Mouse (Mus musculus): ENCODE measurements around the gene Fads2. TPM values are rescaled to one million over a fixed set of nuclear protein-coding genes. Genes with fewer than 3 reads are reported as not detected.
"Not testable (repeated sequence)": the region's sequence is repeated elsewhere in the genome, so short reads cannot be mapped to it uniquely, and the experiment has no call there.

The Fads2 gene
- polyA plus RNA-seq (2021), result 219 TPM

GRCm38 (mm10) chr19:10101341-10102053 lies at the start of gene Fads2:
Gene Fads2 (minus strand): TSS chr19:10101746.
- ChIA-PET CTCF (interaction anchor here (1.4 kb wide), 2 partner anchors 68 to 81 kb away, joined by 3 read pairs; partner anchors contain the start of gene Fads1), POLR2A (interaction anchor here (0.6 kb wide), 1 partner anchor 164 kb away, joined by 3 read pairs; no protein-coding TSS in a partner anchor)
- ATAC-seq, result peak; percentile 90
- peak; percentile 71 for DNase-seq (ENCODE audit: low read depth, low spot score)
- TF ChIP-seq CTCF (IDR thresholded peaks at IDR 0.05), result peak; percentile 13
- in situ Hi-C loops (cut with MboI; ENCODE audit: low pct_unique_long_range_greater_than_20kb), result no loop called here
- no peaks in the 10 kb centered on the region for H3K27me3 ChIP-seq

GRCm38 (mm10) chr19:10149189-10149588 lies 47.6 kb upstream of the Fads2 start:
- no peak for DNase-seq (ENCODE audit: low read depth, low spot score)
- ChIA-PET CTCF (interaction anchor here (1.3 to 1.7 kb wide), 3 partner anchors 9 to 33 kb away, joined by 3 to 6 read pairs (median 3); partner anchors contain the start of gene Fads1), POLR2A (no interaction called here)
- in situ Hi-C loops (cut with MboI; ENCODE audit: low pct_unique_long_range_greater_than_20kb), result no loop called here
- H3K27me3 ChIP-seq, result no peaks in the 10 kb centered on the region
- TF ChIP-seq CTCF (IDR thresholded peaks at IDR 0.05), result no peak
- no peak for ATAC-seq

- ChIA-PET CTCF (interaction anchor here (1.2 to 2.5 kb wide), 5 partner anchors 8 to 34 kb away, joined by 3 to 9 read pairs (median 5); partner anchors contain the start of gene Fads1), POLR2A (interaction anchor here (0.8 kb wide), 1 partner anchor 10 kb away, joined by 3 read pairs; no protein-coding TSS in a partner anchor)
- in situ Hi-C loops (cut with MboI; ENCODE audit: low pct_unique_long_range_greater_than_20kb), result no loop called here
- TF ChIP-seq CTCF (IDR thresholded peaks at IDR 0.05), result no peak
- no peaks in the 10 kb centered on the region for H3K27me3 ChIP-seq
- ATAC-seq (no peak), DNase-seq (ENCODE audit: low read depth, low spot score) (no peak)
Measured at GRCm38 (mm10) chr19:10148555-10148954, 47.0 kb upstream of the Fads2 start.

- H3K27me3 ChIP-seq, result no peaks in the 10 kb centered on the region
- no peak for DNase-seq (ENCODE audit: low read depth, low spot score)
- CTCF ChIA-PET, result interaction anchor here (1.0 to 1.4 kb wide), 2 partner anchors 32 to 45 kb away, joined by 3 read pairs; no protein-coding TSS in a partner anchor
Measured at GRCm38 (mm10) chr19:10144464-10144863, 42.9 kb upstream of the Fads2 start.

GRCm38 (mm10) chr19:10143667-10144066 lies 42.1 kb upstream of the Fads2 start:
- ChIA-PET POLR2A (no interaction called here), CTCF (no interaction called here)
- H3K27me3 ChIP-seq, result no peaks in the 10 kb centered on the region
- ATAC-seq (no peak), DNase-seq (ENCODE audit: low read depth, low spot score) (no peak)
- in situ Hi-C loops (cut with MboI; ENCODE audit: low pct_unique_long_range_greater_than_20kb), result no loop called here
- no peak for TF ChIP-seq CTCF (IDR thresholded peaks at IDR 0.05)

More at GRCm38 (mm10) chr19:10144464-10144863, 42.9 kb upstream of the Fads2 start:
- in situ Hi-C loops (cut with MboI; ENCODE audit: low pct_unique_long_range_greater_than_20kb), result no loop called here
- no peak for TF ChIP-seq CTCF (IDR thresholded peaks at IDR 0.05)
- peak; percentile 51 for ATAC-seq
- POLR2A ChIA-PET, result interaction anchor here (0.7 kb wide), 1 partner anchor 50 kb away, joined by 4 read pairs; no protein-coding TSS in a partner anchor

GRCm38 (mm10) chr19:10139736-10140135 lies 38.2 kb upstream of the Fads2 start:
- in situ Hi-C loops (cut with MboI; ENCODE audit: low pct_unique_long_range_greater_than_20kb), result no loop called here
- ChIA-PET CTCF (interaction anchor here (1.1 to 2.7 kb wide), 4 partner anchors 9 to 81 kb away, joined by 3 to 10 read pairs (median 5); partner anchors contain the start of gene Fads1), POLR2A (interaction anchor here (1.0 kb wide), 1 partner anchor 49 kb away, joined by 3 read pairs; no protein-coding TSS in a partner anchor)
- no peak for DNase-seq (ENCODE audit: low read depth, low spot score)
- no peaks in the 10 kb centered on the region for H3K27me3 ChIP-seq
- no peak for TF ChIP-seq CTCF (IDR thresholded peaks at IDR 0.05)
- no peak for ATAC-seq

GRCm38 (mm10) chr19:10137423-10137822 lies 35.9 kb upstream of the Fads2 start:
- ChIA-PET CTCF (interaction anchor here (1.0 to 3.0 kb wide), 10 partner anchors 10 to 98 kb away, joined by 3 to 10 read pairs (median 4); partner anchors contain the start of gene Fads1), POLR2A (interaction anchor here (0.7 to 2.0 kb wide), 4 partner anchors 20 to 37 kb away, joined by 3 to 7 read pairs (median 6); no protein-coding TSS in a partner anchor)
- in situ Hi-C loops (cut with MboI; ENCODE audit: low pct_unique_long_range_greater_than_20kb), result no loop called here
- ATAC-seq (peak; percentile 100), DNase-seq (ENCODE audit: low read depth, low spot score) (peak; percentile 97)
- H3K27me3 ChIP-seq, result no peaks in the 10 kb centered on the region
- TF ChIP-seq CTCF (IDR thresholded peaks at IDR 0.05), result no peak

- TF ChIP-seq CTCF (IDR thresholded peaks at IDR 0.05), result no peak
- DNase-seq (ENCODE audit: low read depth, low spot score) (no peak), ATAC-seq (no peak)
- CTCF ChIA-PET, result interaction anchor here (1.6 kb wide), 1 partner anchor 64 kb away, joined by 3 read pairs; no protein-coding TSS in a partner anchor
- H3K27me3 ChIP-seq, result no peaks in the 10 kb centered on the region
- POLR2A ChIA-PET, result no interaction called here
- in situ Hi-C loops (cut with MboI; ENCODE audit: low pct_unique_long_range_greater_than_20kb), result no loop called here
Measured at GRCm38 (mm10) chr19:10134692-10135091, 33.1 kb upstream of the Fads2 start.

- in situ Hi-C loops (cut with MboI; ENCODE audit: low pct_unique_long_range_greater_than_20kb); DNase-seq (ENCODE audit: low read depth, low spot score); ATAC-seq; POLR2A ChIA-PET; CTCF ChIA-PET; H3K27me3 ChIP-seq: not testable (repeated sequence)
Measured at GRCm38 (mm10) chr19:10129547-10129946, 28.0 kb upstream of the Fads2 start.

GRCm38 (mm10) chr19:10126479-10127250 lies 25.1 kb upstream of the Fads2 start:
- no peaks in the 10 kb centered on the region for H3K27me3 ChIP-seq
- ATAC-seq, result no peak
- in situ Hi-C loops (cut with MboI; ENCODE audit: low pct_unique_long_range_greater_than_20kb), result no loop called here
- no peak for DNase-seq (ENCODE audit: low read depth, low spot score)
- no peak for TF ChIP-seq CTCF (IDR thresholded peaks at IDR 0.05)
- ChIA-PET POLR2A (no interaction called here), CTCF (no interaction called here)
